Mouse (Mus musculus) midbrain, embryonic 15.5 days (tissue): ENCODE data around the gene Lamb3. TPM values are rescaled to one million over a fixed set of nuclear protein-coding genes. Genes with fewer than 3 reads are reported as not detected.
"Not testable (repeated sequence)": the region's sequence is repeated elsewhere in the genome, so short reads cannot be mapped to it uniquely, and the experiment has no call there.

Experiments used
- ATAC-seq: fragments of 200-750 bp; cut with Nextera tagmentation; replicated peaks from 2 replicates; pipeline ENCODE4 v1.8.0; 2017; ENCODE audit warnings: moderate TSS enrichment
- H3K27ac ChIP-seq: fragments of 300-500 bp; sonication (generic); 2 replicates; pipeline ENCODE4 v1.5.1; 2015; ENCODE audit warnings: mild to moderate bottlenecking, inconsistent platforms
- H3K27me3 ChIP-seq: fragments of 300-500 bp; sonication (generic); replicated peaks from 2 replicates; pipeline ENCODE4 v1.6.1; 2015; ENCODE audit warnings: inconsistent platforms
- H3K36me3 ChIP-seq: fragments of 300-500 bp; sonication (generic); replicated peaks from 2 replicates; pipeline ENCODE4 v1.6.1; 2015; ENCODE audit warnings: inconsistent platforms
- H3K4me1 ChIP-seq: fragments of 300-500 bp; sonication (generic); 2 replicates; pipeline ENCODE4 v1.6.1; 2015; ENCODE audit warnings: inconsistent platforms
- H3K4me2 ChIP-seq: fragments of 300-500 bp; sonication (generic); 2 replicates; pipeline ENCODE4 v1.6.1; 2015; ENCODE audit warnings: inconsistent platforms, mild to moderate bottlenecking, moderate library complexity
- H3K4me3 ChIP-seq: fragments of 300-500 bp; sonication (generic); 2 replicates; pipeline ENCODE4 v1.5.1; 2015; ENCODE audit warnings: mild to moderate bottlenecking, inconsistent platforms
- H3K9ac ChIP-seq: fragments of 300-500 bp; sonication (generic); 2 replicates; pipeline ENCODE4 v1.6.1; 2015; ENCODE audit warnings: mild to moderate bottlenecking, inconsistent platforms
- H3K9me3 ChIP-seq: fragments of 300-500 bp; sonication (generic); 2 replicates; pipeline ENCODE4 v1.6.1; 2016; ENCODE audit warnings: inconsistent platforms
- WGBS: fragments of 180-500 bp; shearing (Covaris S2); methylation state at CpG from one replicate; pipeline ENCODE4 v1.1.7; 2015; ENCODE audit warnings: mixed read lengths; 5-methylcytosine and 5-hydroxymethylcytosine counted together
- polyA plus RNA-seq: library from polyadenylated mRNA; unstranded; fragments of >200 nt; fragmentation: Nextera tagmentation; extraction: Ambion mirVana; gene quantifications from 2 replicates; pipeline ENCODE4 v1.2.1, GENCODE M21; 2015

The Lamb3 gene
- polyA plus RNA-seq, 1 experiment from 2014 or later: 1.1 TPM

DNA sequence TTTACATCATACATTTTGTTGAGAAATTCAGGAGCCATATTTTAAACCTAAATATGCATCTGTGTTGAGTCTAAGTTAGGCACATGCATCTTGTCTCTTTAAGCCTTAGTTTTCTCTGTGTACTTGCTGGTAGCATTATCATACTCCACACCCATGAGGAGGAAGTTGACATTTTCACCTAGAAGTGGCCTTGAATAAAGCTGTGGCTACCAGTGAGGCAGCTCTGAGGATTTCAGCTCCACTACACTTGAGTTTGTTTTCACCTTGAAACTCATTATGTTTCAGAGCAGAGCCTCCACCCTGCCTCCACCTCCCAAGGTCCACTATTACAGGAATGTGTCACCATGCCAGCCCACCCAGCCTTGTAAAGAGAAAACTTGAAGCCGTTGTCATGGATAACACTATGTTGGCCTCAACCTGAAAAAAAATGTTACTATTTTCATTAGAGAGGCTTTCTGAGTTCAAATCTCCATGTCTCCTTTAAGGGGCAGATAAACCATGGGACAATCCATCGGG, 26.7 kb downstream of the Lamb3 start:
- Histone ChIP-seq H3K36me3 (no peaks in the 10 kb centered on the region), H3K4me1 (no peaks in the 10 kb centered on the region), H3K27ac (no peak overlapping the region), H3K4me2 (no peak overlapping the region), H3K9ac (no peak overlapping the region), H3K9me3 (no peaks in the 10 kb centered on the region), H3K4me3 (no peak overlapping the region), H3K27me3 (no peaks in the 10 kb centered on the region)
- ATAC-seq: no peak
- 97% methylated on average over 2 of the region's 2 CpGs for WGBS

DNA sequence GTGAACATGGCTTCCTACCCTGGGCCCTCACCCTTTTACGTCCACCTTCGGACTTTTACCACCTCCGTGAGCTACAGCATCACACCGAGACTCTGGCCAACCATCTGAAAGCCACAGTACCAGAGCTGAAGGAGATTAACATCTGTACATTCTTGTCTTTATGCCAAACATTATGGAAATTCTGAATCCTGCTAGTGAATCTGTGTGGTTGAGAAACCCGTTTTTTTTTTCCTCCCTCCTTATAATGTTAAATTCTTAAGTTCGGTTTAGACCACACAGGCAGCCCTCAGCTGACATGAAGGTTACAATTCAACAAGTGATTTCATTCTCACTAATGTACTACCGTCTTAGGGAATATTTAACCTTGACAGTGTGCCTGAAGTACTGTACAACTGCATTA, 27.4 kb downstream of the Lamb3 start:
- no peak overlapping the region for H3K4me2 ChIP-seq
- H3K4me1 ChIP-seq: no peaks in the 10 kb centered on the region
- H3K9ac ChIP-seq: no peak overlapping the region
- no peaks in the 10 kb centered on the region for H3K9me3 ChIP-seq
- no peak for ATAC-seq
- H3K4me3 ChIP-seq: no peak overlapping the region
- H3K36me3 ChIP-seq: no peaks in the 10 kb centered on the region
- 93% methylated on average over 7 of the region's 7 CpGs for WGBS
- H3K27ac ChIP-seq: no peak overlapping the region
- no peaks in the 10 kb centered on the region for H3K27me3 ChIP-seq

DNA sequence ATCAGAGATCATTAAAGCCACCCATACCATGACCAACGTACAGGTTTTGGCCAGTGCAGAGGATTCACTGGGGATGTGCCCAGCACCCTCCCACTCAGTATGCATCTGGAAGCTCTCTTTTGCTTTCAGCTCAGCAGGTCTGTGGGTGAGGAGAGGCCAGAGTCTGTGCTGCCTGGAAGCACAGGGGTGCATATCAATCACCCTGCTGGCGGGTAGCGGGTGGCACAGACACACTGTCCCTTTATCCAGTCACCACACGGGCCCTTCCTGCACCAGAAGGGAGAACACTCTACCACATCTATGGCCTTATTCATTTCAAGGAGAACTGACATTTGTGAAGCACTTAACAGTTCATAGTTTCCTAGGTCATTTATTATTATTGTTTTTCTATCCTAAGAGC, 30.9 kb downstream of the Lamb3 start:
- WGBS: 54% methylated on average over 4 of the region's 4 CpGs
- no peaks in the 10 kb centered on the region for H3K4me1 ChIP-seq
- 0 out of 2 replicates have a peak, but pooled peaks have one; percentile 45 for ATAC-seq
- no peak overlapping the region for H3K9ac ChIP-seq
- no peaks in the 10 kb centered on the region for H3K36me3 ChIP-seq
- no peaks in the 10 kb centered on the region for H3K9me3 ChIP-seq
- H3K4me3 ChIP-seq: no peak overlapping the region
- no peak overlapping the region for H3K4me2 ChIP-seq
- H3K27me3 ChIP-seq: no peaks in the 10 kb centered on the region
- no peak overlapping the region for H3K27ac ChIP-seq

DNA sequence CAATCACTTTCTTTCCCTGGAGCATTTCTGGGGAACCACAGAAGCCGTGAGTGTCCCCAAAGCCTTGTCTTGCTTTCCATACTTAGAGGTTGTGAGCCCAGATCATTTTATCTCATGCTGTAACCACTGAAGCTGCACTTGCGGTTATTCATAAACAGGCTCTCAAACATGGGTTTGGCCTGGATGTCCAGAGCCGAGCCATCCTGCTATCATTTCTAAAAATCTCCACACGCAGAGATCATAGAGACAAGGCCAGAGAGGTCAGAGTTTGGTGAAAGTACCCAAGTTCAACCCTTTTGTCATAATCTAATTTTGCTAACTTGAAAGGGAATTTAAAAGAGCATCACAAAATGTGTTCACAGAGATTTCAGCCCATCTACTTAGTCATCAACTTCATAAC, 33.9 kb downstream of the Lamb3 start:
- no peak for ATAC-seq
- H3K36me3 ChIP-seq: no peaks in the 10 kb centered on the region
- no peak overlapping the region for H3K4me3 ChIP-seq
- H3K9ac ChIP-seq: no peak overlapping the region
- 95% methylated on average over 4 of the region's 4 CpGs for WGBS
- no peaks in the 10 kb centered on the region for H3K9me3 ChIP-seq
- no peaks in the 10 kb centered on the region for H3K4me1 ChIP-seq
- no peak overlapping the region for H3K4me2 ChIP-seq
- no peak overlapping the region for H3K27ac ChIP-seq
- no peaks in the 10 kb centered on the region for H3K27me3 ChIP-seq

DNA sequence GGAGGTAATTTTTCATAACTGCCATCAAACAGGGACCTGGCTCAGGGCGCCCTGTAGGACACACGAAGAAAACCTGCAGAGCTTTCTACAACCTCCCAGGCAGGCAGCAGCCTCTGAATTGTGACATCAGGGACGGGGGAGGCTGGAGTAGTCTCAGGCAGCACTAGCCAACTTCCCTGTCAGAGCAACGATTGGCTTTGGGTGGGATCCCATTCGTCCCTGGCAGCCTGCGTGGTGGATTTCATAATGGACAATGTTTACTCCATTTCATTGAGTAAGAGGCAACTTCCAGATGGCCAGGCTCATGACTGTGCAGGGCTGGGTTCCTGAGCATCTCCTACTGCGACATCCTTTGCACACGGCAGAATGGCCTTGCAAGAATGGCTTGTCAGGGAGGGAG, 34.7 kb downstream of the Lamb3 start:
- H3K9me3 ChIP-seq: no peaks in the 10 kb centered on the region
- ATAC-seq: no peak
- H3K4me3 ChIP-seq: no peak overlapping the region
- no peaks in the 10 kb centered on the region for H3K4me1 ChIP-seq
- no peak overlapping the region for H3K4me2 ChIP-seq
- H3K27me3 ChIP-seq: no peaks in the 10 kb centered on the region
- H3K27ac ChIP-seq: no peak overlapping the region
- H3K36me3 ChIP-seq: no peaks in the 10 kb centered on the region
- no peak overlapping the region for H3K9ac ChIP-seq
- WGBS: 72% methylated on average over 8 of the region's 8 CpGs

DNA sequence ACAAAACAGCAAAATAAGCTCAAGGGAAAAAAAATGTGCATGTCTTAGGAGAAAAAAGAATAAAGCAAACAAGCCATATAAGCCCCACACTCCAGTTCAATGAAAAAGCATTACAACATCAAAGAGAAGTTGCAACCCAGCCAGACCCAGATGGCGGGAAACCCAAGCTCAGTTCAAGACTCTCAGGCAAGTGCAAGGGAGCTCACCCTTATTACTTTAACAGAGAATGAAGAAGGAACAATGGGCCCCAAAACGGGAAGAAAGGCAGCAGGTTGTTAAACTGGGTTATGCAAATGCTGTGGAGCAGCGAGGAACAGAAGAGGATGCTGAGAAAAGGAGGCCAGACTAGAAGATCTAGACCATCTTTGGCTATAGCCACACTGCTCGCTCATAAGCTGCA, 35.4 kb downstream of the Lamb3 start:
- H3K9ac ChIP-seq: no peak overlapping the region
- no peak overlapping the region for H3K4me3 ChIP-seq
- H3K27me3 ChIP-seq: no peaks in the 10 kb centered on the region
- no peaks in the 10 kb centered on the region for H3K4me1 ChIP-seq
- 59% methylated on average over 4 of the region's 4 CpGs for WGBS
- H3K4me2 ChIP-seq: no peak overlapping the region
- H3K27ac ChIP-seq: no peak overlapping the region
- H3K9me3 ChIP-seq: no peaks in the 10 kb centered on the region
- no peak for ATAC-seq
- H3K36me3 ChIP-seq: no peaks in the 10 kb centered on the region

DNA sequence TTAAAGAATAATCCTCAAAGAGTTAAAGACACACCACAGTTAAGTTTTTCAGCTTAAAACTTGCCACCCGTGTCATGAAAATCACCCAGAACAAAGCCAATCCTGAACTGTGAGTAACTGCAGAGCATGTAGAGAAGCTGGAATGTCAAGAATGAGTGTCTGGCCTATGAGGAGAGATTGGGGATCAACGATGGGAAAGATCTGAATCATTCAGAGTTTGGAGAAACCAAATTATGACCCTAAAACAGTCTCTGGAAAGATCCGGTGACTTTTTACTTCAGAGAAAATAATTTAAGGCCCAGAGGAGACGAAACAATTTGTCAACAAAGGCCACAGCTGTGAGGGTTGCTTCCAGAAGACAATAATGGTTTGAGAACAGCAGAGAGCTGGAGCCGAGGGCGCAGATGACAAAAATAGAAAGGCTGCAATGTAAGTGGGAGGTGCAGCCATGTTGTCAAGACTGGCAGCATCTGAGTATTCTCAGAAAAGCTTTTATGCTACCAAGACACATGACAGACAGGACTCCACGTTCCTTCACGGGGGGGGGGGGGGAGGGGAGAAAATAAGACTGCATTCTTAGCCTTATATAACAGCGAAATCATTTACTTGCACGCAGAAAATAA, 36.2 kb downstream of the Lamb3 start:
- H3K27ac ChIP-seq: no peak overlapping the region
- no peaks in the 10 kb centered on the region for H3K27me3 ChIP-seq
- ATAC-seq: no peak
- H3K4me1 ChIP-seq: no peaks in the 10 kb centered on the region
- no peak overlapping the region for H3K4me3 ChIP-seq
- 57% methylated on average over 10 of the region's 10 CpGs for WGBS
- H3K9ac ChIP-seq: no peak overlapping the region
- no peaks in the 10 kb centered on the region for H3K36me3 ChIP-seq
- H3K9me3 ChIP-seq: no peaks in the 10 kb centered on the region
- no peak overlapping the region for H3K4me2 ChIP-seq

DNA sequence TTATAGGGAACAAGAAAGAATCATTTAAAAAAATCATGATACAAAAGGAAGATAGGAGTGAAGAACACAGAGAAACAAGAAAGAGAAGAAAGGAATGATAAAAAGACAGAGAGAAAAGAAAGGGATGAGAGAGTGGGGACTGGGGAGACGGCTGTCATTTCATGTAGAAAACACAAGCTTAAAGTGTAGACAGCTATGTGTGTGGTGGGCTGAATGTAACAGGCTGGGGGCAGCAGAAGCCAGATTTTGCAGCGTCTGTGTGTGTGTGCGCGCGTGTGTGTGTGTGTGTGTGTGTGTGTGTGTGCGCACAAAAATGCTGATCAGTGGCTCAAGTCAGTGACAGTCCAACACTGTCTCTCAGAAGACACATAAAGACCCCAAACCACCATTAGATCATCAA, 36.7 kb downstream of the Lamb3 start:
- no peaks in the 10 kb centered on the region for H3K9me3 ChIP-seq
- no peaks in the 10 kb centered on the region for H3K27me3 ChIP-seq
- WGBS: 59% methylated on average over 6 of the region's 6 CpGs
- H3K4me3 ChIP-seq: no peak overlapping the region
- H3K4me2 ChIP-seq: no peak overlapping the region
- no peak overlapping the region for H3K27ac ChIP-seq
- no peaks in the 10 kb centered on the region for H3K4me1 ChIP-seq
- H3K36me3 ChIP-seq: no peaks in the 10 kb centered on the region
- no peak for ATAC-seq
- H3K9ac ChIP-seq: no peak overlapping the region

DNA sequence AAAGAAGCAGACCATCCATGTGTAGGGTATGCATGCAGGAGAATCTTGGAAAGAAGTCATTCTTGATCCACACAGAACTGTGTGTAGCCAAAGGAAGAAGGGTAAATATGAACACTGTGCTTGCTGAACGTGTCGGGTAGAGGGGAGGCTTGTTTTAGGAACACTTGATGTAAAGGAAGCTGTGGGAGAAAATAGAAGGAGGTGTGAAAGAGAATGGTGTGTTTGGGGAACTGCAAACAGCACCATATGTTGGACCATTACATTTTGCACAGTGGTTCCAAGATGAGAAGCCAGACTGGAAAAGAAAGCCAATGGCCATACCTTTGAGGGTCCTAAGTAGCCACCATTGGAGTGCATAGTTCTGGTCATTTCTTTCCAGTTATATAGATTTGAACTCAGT, 42.5 kb downstream of the Lamb3 start:
- no peak overlapping the region for H3K27ac ChIP-seq
- 89% methylated on average over 2 of the region's 2 CpGs for WGBS

DNA sequence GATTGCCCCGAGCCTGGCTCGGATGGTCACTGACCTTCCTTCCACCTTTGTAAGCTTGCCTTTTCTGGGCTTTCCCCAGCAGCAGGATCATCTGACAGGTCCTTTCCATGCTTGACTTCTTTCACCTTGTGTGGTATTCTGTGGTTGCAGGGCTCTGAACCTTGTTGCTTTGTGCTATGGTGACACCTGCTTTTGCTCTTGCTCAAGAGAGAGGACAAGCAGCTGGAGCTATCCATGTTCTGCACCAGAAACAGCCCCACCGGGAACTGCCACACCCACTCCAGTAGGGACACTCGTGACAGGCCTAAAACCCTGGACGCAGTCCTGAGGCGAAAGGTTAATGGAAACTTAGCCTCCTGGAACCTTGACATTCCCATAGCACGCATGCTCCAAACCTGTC, 43.9 kb downstream of the Lamb3 start:
- Histone ChIP-seq H3K36me3 (no peaks in the 10 kb centered on the region), H3K4me3 (no peak overlapping the region), H3K27ac (no peak overlapping the region), H3K9ac (no peak overlapping the region), H3K4me1 (no peaks in the 10 kb centered on the region), H3K9me3 (no peaks in the 10 kb centered on the region), H3K4me2 (no peak overlapping the region), H3K27me3 (no peaks in the 10 kb centered on the region)
- no peak for ATAC-seq
- 81% methylated on average over 7 of the region's 7 CpGs for WGBS

More for the DNA sequence above, 42.5 kb downstream of the Lamb3 start:
- Histone ChIP-seq H3K9me3 (no peaks in the 10 kb centered on the region), H3K9ac (no peak overlapping the region), H3K4me1 (no peaks in the 10 kb centered on the region), H3K27me3 (no peaks in the 10 kb centered on the region), H3K4me3 (no peak overlapping the region), H3K36me3 (no peaks in the 10 kb centered on the region), H3K4me2 (no peak overlapping the region)
- no peak for ATAC-seq

DNA sequence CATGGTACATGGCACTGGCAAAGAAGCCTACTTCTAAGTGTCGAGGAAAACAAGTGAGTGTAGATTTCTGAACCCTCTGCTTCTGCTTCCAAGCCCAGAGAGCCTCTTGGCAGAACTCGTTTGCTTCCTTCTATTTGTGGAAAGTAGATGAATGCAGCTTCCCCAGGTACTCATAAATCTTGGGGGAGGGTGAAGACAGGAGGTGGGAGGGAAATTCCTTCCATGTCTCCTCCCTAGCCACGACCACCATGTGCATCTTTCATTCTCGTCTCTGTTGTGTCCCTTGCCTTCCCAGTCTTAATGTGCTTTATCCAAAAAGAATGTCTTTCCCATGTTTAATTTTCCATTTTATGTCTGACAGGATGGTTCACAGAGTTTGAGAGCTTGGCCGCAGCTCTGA, 45.1 kb downstream of the Lamb3 start:
- H3K9me3 ChIP-seq: no peaks in the 10 kb centered on the region
- no peaks in the 10 kb centered on the region for H3K27me3 ChIP-seq
- no peak overlapping the region for H3K27ac ChIP-seq
- no peaks in the 10 kb centered on the region for H3K4me1 ChIP-seq
- no peak overlapping the region for H3K4me2 ChIP-seq
- no peak for ATAC-seq
- no peaks in the 10 kb centered on the region for H3K36me3 ChIP-seq
- H3K4me3 ChIP-seq: no peak overlapping the region
- H3K9ac ChIP-seq: no peak overlapping the region
- WGBS: 60% methylated on average over 5 of the region's 5 CpGs

DNA sequence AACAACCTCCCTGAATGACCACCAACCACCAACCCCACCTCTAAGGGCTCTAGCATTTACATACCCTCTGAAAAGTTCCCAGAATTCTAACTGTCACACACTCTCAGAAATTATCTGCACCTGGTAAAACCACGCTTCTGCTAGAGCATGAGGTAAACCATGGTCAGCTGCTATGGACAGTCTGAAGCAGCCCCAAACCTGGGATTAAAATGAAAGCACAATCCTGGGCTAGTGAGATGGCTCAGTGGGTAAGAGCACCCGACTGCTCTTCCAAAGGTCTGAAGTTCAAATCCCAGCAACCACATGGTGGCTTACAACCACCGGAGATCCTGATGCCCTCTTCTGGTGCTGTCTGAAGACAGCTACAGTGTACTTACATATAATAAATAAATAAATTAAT, 46.4 kb downstream of the Lamb3 start:
- H3K9me3 ChIP-seq, H3K4me2 ChIP-seq, H3K4me3 ChIP-seq, H3K36me3 ChIP-seq, H3K4me1 ChIP-seq, ATAC-seq, H3K27ac ChIP-seq, H3K9ac ChIP-seq, H3K27me3 ChIP-seq: not testable (repeated sequence)
- 77% methylated on average over 3 of the region's 3 CpGs for WGBS

DNA sequence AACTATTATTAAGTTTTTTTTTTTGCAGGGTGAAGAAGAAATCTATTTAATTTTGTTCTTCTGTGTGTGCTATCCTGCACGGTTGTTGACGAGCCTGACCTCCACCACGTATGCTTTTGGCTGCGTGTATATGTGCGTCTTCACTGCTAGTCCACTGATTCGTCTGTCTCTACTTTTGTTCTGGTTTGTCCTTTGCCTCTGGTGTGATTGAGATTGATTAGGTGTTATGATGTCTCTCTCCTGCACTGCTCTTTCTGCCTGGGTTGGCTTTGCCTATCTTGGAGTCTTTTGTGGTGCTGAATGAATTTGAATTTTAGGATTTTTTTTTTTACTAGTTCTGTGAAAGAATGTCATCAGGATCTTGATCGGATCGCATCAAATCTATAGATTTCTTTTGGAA, 47.5 kb downstream of the Lamb3 start:
- no peak for ATAC-seq

More for the DNA sequence above, 47.5 kb downstream of the Lamb3 start:
- no peak overlapping the region for H3K9ac ChIP-seq
- H3K4me3 ChIP-seq: no peak overlapping the region
- H3K36me3 ChIP-seq: no peaks in the 10 kb centered on the region
- H3K4me2 ChIP-seq: no peak overlapping the region
- WGBS: 74% methylated on average over 8 of the region's 8 CpGs
- H3K27me3 ChIP-seq: no peaks in the 10 kb centered on the region
- no peak overlapping the region for H3K27ac ChIP-seq
- no peaks in the 10 kb centered on the region for H3K9me3 ChIP-seq
- H3K4me1 ChIP-seq: no peaks in the 10 kb centered on the region
